Mouse (Mus musculus) lung, adult 2 months (tissue): ENCODE data around the gene Entpd3.

Experiments
- CTCF ChIP-seq: fragments of 200-500 bp; IDR thresholded peaks from 2 replicates; pipeline ENCODE4 v1.5.1; 2011; ENCODE audit warnings: mild to moderate bottlenecking, low read length, control low read depth; ENCODE audit not compliant: insufficient read depth
- POLR2A ChIP-seq: fragments of 200-500 bp; IDR thresholded peaks from 2 replicates; pipeline ENCODE4 v1.6.1; 2011; ENCODE audit warnings: low read depth, mild to moderate bottlenecking, control low read depth, low read length, borderline replicate concordance; ENCODE audit errors: extremely low read depth

GRCm38 (mm10) chr9:120532062-120532461 lies 7.6 kb upstream of the Entpd3 start:
- TF ChIP-seq POLR2A, result no peak
- no peak for TF ChIP-seq CTCF
